Comparison of ENCODE assay signal across 22 mouse cellular contexts in genomic region chr15:13276909-13277235, GRCm38 (mm10).
A peak's percentile ranks its signal among the peaks of the same experiment; 100 is the strongest.
DNase-seq lines count a peak whose midpoint lies in the region; ATAC-seq lines count a peak whose summit lies in the region.
"Had no signal": no experiment of that assay in that cellular context is flagged by ENCODE, and none has a peak within 500 bp of the region (broad histone marks: within the 10 kb centered on the region; RNA-seq: fewer than 3 reads in every experiment).

No protein-coding gene starts in this region.

- H3K4me2 ChIP-seq in forebrain, embryonic 13.5 days: no peak overlapping the region
- no peak overlapping the region for H3K4me2 ChIP-seq in midbrain, embryonic 11.5 days
- no peak overlapping the region for H3K4me2 ChIP-seq in neural tube, embryonic 14.5 days (ENCODE audit: low read depth, low read length)
- H3K4me2 ChIP-seq: embryonic facial prominence, embryonic 15.5 days; hindbrain, embryonic 12.5 days had no signal

- peak; percentile 79 for ATAC-seq in forebrain, embryonic 13.5 days
- no peak for ATAC-seq in midbrain, embryonic 11.5 days (ENCODE audit: low FRiP score)
- ATAC-seq in neural tube, embryonic 14.5 days (ENCODE audit: low read depth): 0 out of 2 replicates have a peak, but pooled peaks have one; percentile 38
- ATAC-seq: hindbrain, embryonic 16.5 days; inflammation-experienced regulatory T-cells, adult 6 months had no signal

- no peak overlapping the region for H3K9ac ChIP-seq in forebrain, embryonic 13.5 days
- no peak overlapping the region for H3K9ac ChIP-seq in midbrain, embryonic 11.5 days (ENCODE audit: low read length)
- no peak overlapping the region for H3K9ac ChIP-seq in neural tube, embryonic 14.5 days (replicated peaks; ENCODE audit: low read depth, low read length)
- H3K9ac ChIP-seq: embryonic facial prominence, embryonic 15.5 days; hindbrain, embryonic 12.5 days had no signal

- H3K9me3 ChIP-seq in forebrain, embryonic 13.5 days (replicated peaks): no peaks in the 10 kb centered on the region
- H3K9me3 ChIP-seq in forebrain, embryonic 10.5 days: no peaks in the 10 kb centered on the region
- no peaks in the 10 kb centered on the region for H3K9me3 ChIP-seq in midbrain, embryonic 11.5 days (ENCODE audit: control insufficient read depth, low read length)
- H3K9me3 ChIP-seq in midbrain, embryonic 10.5 days (replicated peaks): no peaks in the 10 kb centered on the region
- no peaks in the 10 kb centered on the region for H3K9me3 ChIP-seq in neural tube, embryonic 14.5 days (ENCODE audit: control insufficient read depth, low read length)
- H3K9me3 ChIP-seq: embryonic facial prominence, embryonic 15.5 days; heart, embryonic 10.5 days; hindbrain, embryonic 12.5 days had no signal

- no peak overlapping the region for H3K27ac ChIP-seq in forebrain, embryonic 13.5 days
- H3K27ac ChIP-seq in forebrain, embryonic 10.5 days: no peak overlapping the region
- no peak overlapping the region for H3K27ac ChIP-seq in midbrain, embryonic 11.5 days (ENCODE audit: low read depth, low read length)
- H3K27ac ChIP-seq in midbrain, embryonic 10.5 days (replicated peaks): no peak overlapping the region
- no peak overlapping the region for H3K27ac ChIP-seq in neural tube, embryonic 14.5 days (ENCODE audit: low read depth, low read length)
- H3K27ac ChIP-seq: embryonic facial prominence, embryonic 15.5 days; heart, embryonic 10.5 days; hindbrain, embryonic 12.5 days had no signal

- no peak for DNase-seq in forebrain, embryonic 10.5 days (ENCODE audit: extremely low spot score, low spot score)
- peak; percentile 80 for DNase-seq in midbrain, embryonic 11.5 days (ENCODE audit: low spot score, missing footprints)
- no peak for DNase-seq in midbrain, embryonic 10.5 days (ENCODE audit: low spot score)
- DNase-seq in neural tube, embryonic 10.5 days (ENCODE audit: extremely low spot score, low spot score): no peak
- DNase-seq in embryo, embryonic 10.5 days (ENCODE audit: low spot score): no peak
- no peak for DNase-seq in ovary, adult 18-20 months (ENCODE audit: low spot score)
- DNase-seq: adrenal gland, postnatal 10 days; cerebellum, adult 2 months; cerebellum, postnatal 10 days; embryo, embryonic 11 days; gastrocnemius, postnatal 10 days; heart, adult 18-20 months; heart, postnatal 10 days; heart, postnatal 4 days had no signal

- no peaks in the 10 kb centered on the region for H3K36me3 ChIP-seq in forebrain, embryonic 13.5 days (ENCODE audit: poor library complexity, severe bottlenecking)
- H3K36me3 ChIP-seq in forebrain, embryonic 10.5 days (replicated peaks): no peaks in the 10 kb centered on the region
- H3K36me3 ChIP-seq in midbrain, embryonic 11.5 days (ENCODE audit: control insufficient read depth, insufficient read depth, low read length): no peaks in the 10 kb centered on the region
- H3K36me3 ChIP-seq in midbrain, embryonic 10.5 days: no peaks in the 10 kb centered on the region
- no peaks in the 10 kb centered on the region for H3K36me3 ChIP-seq in neural tube, embryonic 14.5 days (ENCODE audit: control insufficient read depth, insufficient read depth, low read length)
- H3K36me3 ChIP-seq: embryonic facial prominence, embryonic 15.5 days; heart, embryonic 10.5 days; hindbrain, embryonic 12.5 days had no signal

- no peaks in the 10 kb centered on the region for H3K27me3 ChIP-seq in forebrain, embryonic 13.5 days
- peaks cover 31% of the 10 kb centered on the region; the same call in 1 of the 2 replicates for H3K27me3 ChIP-seq in forebrain, embryonic 10.5 days (ENCODE audit: poor library complexity, severe bottlenecking)
- no peaks in the 10 kb centered on the region; the same call in 1 of the 2 replicates for H3K27me3 ChIP-seq in midbrain, embryonic 11.5 days (ENCODE audit: control insufficient read depth, insufficient read depth, low read length)
- H3K27me3 ChIP-seq in midbrain, embryonic 10.5 days (ENCODE audit: low read depth, poor library complexity, severe bottlenecking): peaks cover 29% of the 10 kb centered on the region
- H3K27me3 ChIP-seq in neural tube, embryonic 14.5 days (ENCODE audit: control insufficient read depth, insufficient read depth, low read length): no peaks in the 10 kb centered on the region
- H3K27me3 ChIP-seq: embryonic facial prominence, embryonic 15.5 days; hindbrain, embryonic 12.5 days had no signal

- no peak overlapping the region for H3K4me3 ChIP-seq in forebrain, embryonic 13.5 days
- no peak overlapping the region for H3K4me3 ChIP-seq in forebrain, embryonic 10.5 days
- H3K4me3 ChIP-seq in midbrain, embryonic 11.5 days (ENCODE audit: low read depth, low read length): no peak overlapping the region
- H3K4me3 ChIP-seq in midbrain, embryonic 10.5 days: no peak overlapping the region
- no peak overlapping the region for H3K4me3 ChIP-seq in neural tube, embryonic 14.5 days (ENCODE audit: low read depth, low read length)
- H3K4me3 ChIP-seq: embryonic facial prominence, embryonic 15.5 days; erythroblast, embryonic 14.5 days; heart, embryonic 10.5 days; hindbrain, embryonic 12.5 days had no signal

- 58% methylated on average over 8 of the region's 8 CpGs for WGBS in forebrain, embryonic 13.5 days
- 86% methylated on average over 8 of the region's 8 CpGs for WGBS in forebrain, embryonic 10.5 days
- WGBS in midbrain, embryonic 11.5 days: 82% methylated on average over 8 of the region's 8 CpGs
- 86% methylated on average over 8 of the region's 8 CpGs for WGBS in midbrain, embryonic 10.5 days
- WGBS in neural tube, embryonic 14.5 days: 65% methylated on average over 8 of the region's 8 CpGs

- H3K4me1 ChIP-seq in forebrain, embryonic 13.5 days: peaks cover 24% of the 10 kb centered on the region
- peaks cover 31% of the 10 kb centered on the region for H3K4me1 ChIP-seq in forebrain, embryonic 10.5 days
- peaks cover 4% of the 10 kb centered on the region; the same call in 1 of the 2 replicates for H3K4me1 ChIP-seq in midbrain, embryonic 11.5 days (ENCODE audit: control insufficient read depth, insufficient read depth, low read length)
- peaks cover 23% of the 10 kb centered on the region for H3K4me1 ChIP-seq in midbrain, embryonic 10.5 days
- H3K4me1 ChIP-seq in neural tube, embryonic 14.5 days (ENCODE audit: control insufficient read depth, insufficient read depth, low read length): no peaks in the 10 kb centered on the region
- H3K4me1 ChIP-seq: embryonic facial prominence, embryonic 15.5 days had no signal
